Mouse (Mus musculus) mouse trophoblast stem cell (cell line): Measurements from ENCODE around the gene Msx1.

ENCODE experiments used
- in situ Hi-C, 2 experiments: fragments of 300-500 bp; cut with MseI, MboI; formaldehyde crosslinking; loops; 2 replicates in 1 of 2; 3 replicates in 1 of 2; pipeline ENCODE4 v1.15.1; 2025

Msx1 gene

DNA sequence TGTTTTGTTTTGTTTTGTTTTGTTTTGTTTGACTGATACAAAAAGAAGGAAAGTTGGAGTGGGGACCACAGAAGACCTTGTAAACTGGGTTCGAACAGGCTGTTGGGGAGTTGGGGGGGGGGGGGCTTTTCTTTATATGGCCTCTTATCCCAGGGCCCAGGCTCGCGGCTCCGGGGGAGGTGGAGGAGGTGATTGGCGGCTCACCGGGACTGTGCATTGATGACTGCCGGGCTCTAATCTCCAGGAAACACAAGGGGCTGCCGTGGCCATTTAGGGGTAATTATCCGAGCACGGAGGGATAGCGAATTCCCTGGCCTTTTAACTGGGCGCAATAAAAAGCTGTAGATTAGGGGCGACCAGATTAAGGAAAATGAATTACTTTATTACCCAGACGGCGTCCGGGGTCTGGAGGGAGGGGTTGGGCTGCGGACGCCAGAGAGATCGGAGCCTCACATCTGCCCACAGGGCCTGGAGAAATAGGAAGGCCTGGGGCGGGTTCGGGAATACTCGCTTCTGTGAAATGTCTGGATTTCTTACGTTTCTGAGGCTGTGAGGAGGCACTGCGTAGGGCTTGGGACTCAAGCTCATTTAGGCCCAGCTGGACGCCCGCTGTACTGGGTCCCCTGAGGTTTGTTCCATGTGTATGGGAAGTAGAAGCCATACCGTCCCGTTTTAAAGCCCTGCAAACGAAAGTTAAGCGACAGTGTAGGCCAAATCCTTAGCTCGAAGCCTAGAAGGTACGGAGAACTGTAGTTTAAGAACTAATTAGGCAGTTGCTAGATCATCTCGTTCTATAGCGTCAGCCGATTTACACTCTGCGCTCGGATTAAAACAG, 1.4 kb upstream of the Msx1 start:
- in situ Hi-C loops = no loop called here

DNA sequence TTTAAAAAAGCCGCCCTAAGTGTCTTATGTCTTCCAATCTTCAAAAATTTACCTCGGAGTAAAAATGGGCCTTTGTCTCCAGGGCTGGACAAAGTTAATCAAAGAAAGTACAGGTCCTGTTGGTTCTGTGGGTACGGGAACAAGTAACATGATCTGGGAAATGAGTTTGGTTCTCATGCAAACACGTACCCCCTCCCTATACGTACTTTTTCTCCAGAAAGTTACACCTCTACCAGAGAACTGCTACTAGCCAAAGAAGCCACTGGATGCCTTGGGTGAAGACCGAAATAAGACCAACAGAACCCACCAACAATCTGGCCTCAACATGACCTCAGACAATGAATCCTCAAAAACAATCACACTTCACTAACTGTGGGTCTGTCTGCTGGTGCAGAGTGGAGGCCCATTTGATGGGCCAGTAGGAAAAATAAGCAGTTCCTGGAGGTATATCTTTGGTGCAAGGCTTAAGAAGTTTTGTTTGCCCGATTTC, 773 bp upstream of the Msx1 start:
- in situ Hi-C loops = no loop called here

DNA sequence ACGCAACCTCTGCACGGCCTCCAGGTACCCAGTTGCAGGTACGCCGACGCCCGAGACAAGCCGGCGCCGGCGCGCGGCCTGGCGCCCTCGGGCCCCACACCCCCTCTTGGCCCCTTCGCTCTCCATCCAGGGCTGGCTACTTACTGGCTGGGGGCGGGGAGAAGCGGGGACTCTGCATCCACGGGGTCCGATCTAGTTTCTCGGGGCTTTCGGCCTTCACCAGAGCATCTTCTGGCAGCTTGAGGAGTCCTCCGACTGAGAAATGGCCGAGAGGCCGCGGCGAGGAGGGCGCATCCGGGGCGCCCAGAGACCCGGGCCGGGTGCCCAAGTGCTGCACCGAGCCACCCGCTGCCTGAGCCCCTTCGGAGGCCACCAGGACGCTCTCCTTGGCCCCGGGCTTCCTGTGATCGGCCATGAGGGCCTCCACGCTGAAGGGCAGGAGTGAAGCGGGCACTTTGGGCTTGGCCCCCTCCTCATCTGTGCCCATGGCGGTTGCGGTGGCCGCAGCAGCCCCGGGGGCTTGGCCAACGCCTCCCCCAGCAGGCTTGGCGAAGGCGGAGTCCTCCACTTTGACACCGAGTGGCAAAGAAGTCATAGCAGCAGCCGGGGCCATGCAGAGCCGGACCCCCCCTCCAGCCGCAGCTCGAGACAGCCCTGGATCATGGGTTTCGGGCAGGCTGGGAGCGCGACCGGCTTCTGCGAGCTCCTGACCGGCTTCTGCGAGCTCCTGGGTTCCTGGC, 492 bp downstream of the Msx1 start:
- in situ Hi-C loops = no loop called here

DNA sequence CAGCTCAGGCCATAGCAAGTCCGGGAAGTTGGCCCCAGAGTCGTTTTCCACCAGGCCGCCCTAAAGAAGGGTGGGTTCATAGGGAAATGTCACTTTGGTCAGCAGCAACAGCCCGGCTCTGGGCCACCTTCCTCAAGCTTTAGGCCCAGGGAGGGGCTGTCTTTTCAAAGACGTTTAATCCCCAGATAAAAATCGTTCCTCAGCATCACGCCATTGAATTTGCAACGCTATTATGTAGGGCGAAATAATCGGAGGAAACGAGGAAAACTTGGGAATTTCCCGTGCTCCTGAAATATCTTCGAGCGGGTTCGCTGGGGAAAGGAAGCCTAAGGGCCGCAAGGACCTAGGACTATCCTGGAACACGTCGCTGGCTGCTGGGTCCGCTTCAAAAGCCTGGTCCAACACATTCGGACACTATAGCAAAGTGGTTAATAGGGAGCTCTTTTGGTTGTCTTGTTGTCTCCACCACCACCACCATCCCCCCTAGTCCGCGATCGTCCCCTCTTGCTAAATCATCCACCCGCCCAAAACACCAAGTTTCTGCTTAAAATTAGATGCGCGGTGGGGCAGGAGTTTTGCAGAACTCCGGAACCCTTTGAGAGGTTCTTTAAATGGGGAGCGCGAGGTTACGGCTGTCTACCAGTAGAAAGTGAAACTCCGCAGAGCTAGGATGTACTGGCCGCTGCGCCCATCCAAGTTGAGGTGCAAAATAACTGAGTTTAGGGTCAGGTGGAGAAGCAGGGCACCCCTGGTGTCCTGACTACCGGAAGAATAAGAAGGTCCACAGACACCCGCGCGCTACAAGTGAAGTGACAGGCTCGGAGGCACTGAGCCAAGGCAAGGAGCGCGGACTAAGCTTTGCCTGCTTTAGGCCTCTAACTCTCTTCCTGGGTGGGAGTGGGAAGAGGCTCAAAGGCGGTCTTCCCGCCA, 1.3 kb downstream of the Msx1 start:
- in situ Hi-C loops = no loop called here

DNA sequence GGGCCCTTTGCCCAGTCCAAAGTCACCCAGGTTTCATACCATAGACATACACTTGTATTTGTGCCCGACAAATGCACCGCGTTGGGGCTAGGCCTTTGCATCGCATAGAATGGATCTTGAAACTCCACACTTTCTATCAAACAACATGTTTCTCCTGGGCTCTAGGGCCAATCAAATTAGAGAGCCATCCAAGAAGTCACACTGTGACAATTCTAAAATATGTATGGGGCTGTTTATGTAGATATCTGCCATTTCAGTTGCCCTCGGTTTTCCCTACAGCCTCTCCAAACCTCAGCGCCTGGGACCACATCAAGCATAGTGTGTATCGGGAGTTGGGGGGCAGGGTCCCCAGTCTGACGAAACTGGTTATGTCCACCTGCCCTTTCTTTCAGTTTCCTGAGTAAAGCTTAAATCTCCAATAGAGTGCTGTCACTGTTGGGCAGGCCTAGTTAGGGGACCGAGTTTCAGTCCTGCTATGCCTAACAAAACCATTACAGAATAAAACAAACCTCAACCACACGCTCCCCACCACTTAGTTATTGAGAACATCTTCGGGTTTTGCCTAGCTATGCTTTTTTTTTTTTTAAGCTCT, 2.2 kb downstream of the Msx1 start:
- in situ Hi-C loops = no loop called here

DNA sequence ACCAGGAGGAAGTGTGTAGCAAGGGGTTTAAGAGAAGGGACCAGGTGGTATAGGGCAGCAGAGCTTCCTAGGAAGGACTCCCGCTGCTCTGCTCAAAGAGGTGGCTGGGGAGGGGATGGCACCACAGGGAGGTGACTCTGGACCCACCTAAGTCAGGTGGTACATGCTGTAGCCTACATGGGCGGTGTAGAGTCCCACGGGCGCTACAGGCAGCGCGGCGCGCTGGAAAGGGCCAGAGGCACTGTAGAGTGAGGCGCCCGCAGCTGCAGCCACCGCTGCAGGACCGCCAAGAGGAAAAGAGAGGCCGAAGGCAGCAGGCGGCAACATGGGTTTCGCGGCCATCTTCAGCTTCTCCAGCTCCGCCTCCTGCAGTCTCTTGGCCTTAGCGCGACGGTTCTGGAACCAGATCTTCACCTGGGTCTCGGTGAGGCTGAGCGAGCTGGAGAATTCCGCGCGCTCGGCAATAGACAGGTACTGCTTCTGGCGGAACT, 3.2 kb downstream of the Msx1 start:
- in situ Hi-C loops = no loop called here

DNA sequence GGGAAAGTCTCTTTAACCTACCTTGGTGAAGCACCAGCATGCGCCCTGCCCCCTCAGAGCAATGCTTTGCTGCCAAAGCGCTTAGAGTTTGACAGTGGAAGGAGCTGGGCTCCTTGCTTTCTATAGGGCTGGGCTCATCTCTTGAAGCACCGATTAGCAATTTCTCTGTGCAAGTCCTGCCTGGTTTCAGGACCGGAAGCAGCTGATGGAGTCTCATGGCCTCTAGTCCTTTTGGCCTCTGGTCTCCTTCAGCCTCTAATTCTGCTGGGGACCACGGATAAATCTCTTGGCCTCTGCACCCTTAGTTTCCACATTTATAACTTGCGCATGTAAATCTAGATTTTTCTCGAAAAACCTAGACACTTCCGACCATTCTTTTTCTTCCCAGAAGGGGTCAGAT, 3.7 kb downstream of the Msx1 start:
- in situ Hi-C loops = no loop called here

DNA sequence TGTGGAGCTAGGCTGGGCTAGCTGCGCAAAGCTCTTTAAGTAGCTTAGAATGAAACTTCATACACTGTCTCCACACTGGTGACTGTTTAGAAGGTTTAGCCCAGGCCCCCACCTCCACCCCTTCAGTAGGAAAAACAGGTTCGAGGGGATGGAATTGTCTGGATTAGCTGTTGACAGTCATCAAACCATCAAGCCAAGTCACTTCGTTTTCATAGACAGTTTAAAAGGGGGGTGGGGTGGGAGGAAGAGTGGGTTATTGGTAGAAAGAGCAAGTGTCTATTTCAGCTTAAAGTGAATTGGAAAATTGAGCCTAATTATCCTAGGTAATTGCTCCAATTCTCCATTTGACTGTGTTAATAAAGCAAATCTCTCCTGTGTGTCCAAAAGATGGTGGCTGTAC, 4.4 kb downstream of the Msx1 start:
- in situ Hi-C loops = no loop called here

DNA sequence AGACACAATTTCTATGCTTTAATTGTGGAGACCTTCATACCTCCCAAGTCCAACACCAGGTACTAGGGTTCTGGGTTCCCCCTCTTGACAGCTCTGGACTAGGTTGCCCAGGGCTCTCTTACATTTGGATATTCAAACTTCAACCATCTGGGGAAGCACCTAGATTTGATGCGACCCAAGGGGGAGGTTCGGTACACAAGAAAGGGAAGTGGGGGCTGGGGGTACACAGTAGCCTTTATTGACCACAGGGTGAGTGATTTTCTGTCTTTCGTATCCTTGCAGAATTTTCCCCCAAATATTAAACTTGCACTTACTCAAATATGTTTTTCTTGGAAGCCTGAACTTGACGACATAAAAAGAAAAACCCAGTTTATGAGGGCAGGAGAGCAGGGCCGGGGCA, 4.8 kb downstream of the Msx1 start:
- in situ Hi-C loops = no loop called here

DNA sequence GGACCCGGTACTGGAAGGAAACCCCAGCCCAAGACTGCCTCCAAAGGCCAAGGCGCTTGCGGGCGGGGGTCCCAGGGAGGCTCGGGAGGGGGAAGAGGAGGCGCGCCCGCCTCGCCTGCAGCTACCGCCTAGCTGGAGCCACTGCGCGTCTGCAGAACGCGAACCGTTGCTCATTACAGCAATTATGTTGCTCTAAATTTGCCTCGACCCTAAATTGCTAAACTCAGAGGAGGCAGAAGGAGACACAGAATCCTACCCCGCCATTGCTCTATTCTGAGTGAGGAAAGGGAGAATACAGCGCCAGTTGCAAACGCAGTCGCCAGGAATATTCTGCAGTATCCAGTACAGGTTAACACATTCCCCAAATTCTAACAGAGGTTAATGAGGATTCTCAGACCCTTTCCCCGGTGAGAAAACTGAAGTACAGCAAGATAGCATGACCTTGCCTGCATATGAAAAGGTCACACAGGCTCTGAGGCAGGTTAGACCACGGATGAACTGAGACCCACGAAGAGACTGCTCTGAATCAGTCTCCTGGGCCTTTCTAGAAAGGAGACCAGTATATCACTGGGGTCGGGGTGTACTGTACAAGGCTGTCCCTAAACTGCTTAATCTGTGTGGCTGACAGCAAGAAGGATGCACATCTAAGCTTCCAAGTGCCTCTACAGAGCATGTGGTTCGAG, 5.7 kb downstream of the Msx1 start:
- in situ Hi-C loops = no loop called here

DNA sequence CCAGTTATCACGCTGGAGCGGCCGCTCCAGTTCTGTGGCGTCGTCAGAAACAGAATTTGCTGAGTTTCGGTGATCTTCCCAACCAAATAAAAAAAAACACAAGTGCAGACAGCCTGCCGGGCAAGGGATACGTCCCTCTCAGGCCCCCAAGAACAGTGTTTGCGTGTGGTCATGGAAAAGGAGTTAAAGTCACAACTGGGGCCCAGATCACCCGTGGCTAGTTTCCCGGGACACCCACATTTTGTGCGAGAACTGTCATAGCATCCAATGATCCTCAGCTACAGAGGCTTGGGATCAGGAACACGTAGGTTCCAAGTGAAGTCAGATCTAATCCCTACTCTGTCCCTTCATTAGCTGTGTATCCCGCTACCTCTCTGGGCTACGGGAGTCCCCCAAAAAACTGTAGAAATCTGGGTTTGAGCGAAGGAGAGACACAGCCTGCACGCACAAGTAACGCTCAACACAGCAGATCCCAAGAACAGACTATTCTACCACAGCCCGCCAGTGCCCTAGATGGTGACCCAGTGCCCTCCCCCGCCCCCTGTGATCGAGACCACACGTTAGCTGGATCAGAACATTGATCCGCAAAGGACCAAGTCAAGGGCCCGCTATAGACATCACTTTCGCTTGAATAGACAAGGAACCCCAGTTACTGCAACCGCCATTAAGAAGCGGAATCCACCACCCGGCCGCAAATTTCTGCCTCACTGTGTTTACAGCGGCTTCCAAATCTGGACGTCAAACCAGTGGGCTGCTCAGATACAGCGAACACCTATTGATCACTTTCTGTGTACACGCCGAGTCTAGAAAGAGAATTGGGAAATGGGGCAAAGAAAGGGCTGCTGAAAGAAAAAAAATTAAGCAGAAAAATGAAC, 6.5 kb downstream of the Msx1 start:
- in situ Hi-C loops = no loop called here

DNA sequence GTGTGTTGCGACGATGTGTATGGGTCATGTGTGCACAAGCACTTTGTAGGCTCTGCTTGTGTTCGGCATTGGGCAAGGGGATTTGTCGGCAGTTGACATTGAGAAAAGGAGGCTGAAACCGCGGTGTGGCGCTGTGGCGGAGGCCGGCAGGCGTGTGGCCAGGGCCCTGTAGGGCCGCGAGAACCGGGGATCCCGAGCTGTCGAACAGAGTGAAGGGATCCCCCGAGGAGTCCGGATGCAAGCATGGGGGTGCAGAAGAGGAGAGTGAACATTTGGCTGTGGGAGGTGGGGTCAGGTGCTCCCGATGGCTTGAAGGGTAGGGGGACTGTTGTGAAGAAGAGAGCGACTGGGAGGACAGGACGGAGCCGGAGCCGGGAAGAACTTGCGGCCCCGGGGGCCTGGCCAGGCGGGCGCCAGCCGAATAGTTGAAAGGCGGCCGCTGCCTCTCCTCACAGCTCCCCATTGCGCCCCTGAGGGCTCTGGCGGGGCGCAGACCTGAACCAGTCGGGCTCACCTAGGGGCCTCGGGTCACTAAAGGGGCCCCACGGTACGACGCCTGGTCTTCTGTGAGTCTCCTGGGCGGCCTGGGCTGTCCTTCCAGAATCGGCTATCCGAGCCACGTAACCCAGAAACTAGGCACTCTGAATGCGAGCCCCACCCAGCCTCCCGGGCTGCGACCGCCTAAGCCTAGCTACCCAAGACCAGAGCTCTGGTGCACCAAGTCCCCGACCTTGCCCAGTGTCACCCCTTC, 7.3 kb downstream of the Msx1 start:
- in situ Hi-C loops = no loop called here

DNA sequence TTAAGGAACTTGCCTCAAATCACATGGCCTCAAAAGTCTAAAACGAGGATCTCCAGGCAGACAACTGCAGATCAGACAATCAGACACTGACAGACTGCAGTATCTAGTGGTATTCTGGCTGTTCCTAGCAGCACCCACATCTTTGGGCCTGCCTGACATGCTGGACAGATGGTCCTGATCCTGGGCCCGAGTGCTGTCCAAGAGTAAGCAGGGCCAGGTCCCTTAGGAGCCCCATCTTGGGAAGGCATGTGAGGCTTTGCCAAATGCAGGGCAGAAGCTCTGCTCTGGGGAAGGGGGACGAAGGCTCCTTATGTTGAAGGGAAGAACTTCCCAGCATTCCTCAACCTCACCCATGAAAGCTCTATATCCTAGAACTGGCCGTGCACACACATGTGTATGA, 8.5 kb downstream of the Msx1 start:
- in situ Hi-C loops = no loop called here

DNA sequence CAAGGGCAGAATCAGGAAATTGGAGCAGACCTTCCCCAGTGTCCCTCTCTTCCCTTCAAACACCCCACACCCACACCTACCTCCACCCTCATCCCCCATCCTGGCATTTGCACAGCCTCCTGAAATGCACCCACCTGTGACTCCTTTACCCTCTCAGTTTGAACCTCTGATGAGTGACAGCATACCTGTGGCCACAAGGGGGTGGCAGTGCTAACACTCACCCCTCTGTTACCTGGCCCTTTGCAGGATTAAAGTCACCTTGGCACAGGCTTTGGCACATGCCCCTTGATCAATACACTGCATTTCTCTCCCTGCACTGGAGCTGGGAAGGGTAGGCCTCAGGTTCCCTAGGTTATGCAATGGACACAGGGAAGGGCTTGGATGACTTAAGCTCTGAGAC, 10.2 kb downstream of the Msx1 start:
- in situ Hi-C loops = no loop called here

DNA sequence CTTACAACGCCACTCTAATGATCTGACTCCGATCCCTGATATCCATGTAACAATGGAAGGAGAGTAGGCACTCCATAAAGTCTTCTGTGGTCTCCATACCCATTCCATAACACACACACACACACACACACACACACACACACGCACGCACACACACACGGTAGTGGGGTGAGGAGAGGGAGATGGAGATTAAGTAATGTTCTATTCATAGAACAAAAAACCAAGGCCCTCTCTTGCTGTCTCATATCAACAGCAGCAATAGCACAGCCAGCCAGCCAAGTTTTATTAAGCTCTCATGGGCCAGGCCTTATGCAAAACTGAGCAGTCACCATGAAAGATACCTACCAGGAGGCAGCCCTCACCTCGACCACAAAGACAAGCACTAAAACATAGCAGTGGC, 19.1 kb downstream of the Msx1 start:
- in situ Hi-C loops = no loop called here

DNA sequence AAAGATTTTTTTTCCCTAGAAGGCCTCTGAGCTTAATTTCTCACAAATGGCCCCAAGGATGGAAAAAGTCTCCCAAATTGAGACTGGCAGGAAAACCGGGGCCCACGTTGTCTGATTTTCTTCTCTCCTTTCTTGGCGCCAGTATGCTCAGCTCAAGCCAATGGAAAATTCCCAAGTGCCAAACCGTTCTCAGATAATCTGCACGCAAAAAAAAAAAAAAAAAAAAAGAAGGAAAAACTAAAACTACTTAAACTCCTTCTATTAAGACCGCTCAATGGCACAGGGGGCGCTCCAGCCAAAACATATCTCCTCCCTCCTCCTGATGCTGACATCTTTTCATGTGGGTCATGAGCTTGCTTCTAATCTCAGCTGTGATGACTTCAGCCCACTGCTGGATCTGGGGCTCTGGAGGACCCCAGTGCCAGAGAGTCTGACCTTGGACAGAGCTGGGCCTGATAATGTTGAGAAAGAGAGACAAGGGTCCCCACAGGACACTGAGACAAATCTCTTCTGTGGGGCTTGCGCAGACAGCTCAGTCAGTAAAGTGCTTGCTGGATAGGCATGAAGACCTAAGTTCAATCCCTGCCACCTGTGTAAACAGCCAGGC, 19.8 kb downstream of the Msx1 start:
- in situ Hi-C loops = no loop called here

DNA sequence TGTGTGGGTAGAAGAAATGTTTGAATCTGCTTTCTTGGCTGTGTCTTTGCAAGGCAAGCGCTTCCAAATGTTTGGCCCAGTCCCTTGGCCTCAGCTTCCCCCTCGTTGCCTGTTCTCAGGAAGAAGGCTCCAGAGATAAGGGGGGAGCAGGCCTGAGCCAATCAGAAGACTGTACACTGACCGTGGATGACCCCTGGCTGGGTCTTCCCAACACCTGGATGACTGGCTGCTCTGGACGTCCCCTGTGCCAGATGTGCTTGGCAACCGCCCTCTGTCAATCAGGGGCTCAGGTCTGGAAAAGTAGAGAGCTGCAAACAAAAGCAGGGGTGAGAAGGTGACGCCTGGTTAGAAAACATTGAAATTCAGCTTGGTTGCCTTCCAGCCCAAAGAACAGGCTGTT, 27.1 kb downstream of the Msx1 start:
- in situ Hi-C loops = no loop called here

DNA sequence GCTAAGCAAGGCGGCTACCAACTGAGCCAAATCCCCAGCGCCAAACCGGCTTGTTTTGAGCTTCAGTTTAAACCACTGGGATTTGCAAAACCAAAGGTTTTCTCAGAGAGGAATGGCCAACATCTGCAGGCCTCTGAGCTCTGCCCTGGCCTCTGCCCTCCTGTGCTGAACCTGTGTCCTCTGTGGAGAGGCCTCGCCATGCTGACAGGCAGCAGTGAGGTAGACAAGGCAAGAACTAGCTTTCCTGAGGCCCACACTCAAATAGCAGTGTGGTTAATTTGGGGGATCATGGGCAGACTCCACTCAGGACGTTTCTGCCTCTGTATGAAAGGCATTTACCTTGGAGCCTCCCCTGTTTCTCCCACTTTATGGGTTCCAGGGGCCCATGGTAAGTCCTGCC, 27.6 kb downstream of the Msx1 start:
- in situ Hi-C loops = no loop called here

DNA sequence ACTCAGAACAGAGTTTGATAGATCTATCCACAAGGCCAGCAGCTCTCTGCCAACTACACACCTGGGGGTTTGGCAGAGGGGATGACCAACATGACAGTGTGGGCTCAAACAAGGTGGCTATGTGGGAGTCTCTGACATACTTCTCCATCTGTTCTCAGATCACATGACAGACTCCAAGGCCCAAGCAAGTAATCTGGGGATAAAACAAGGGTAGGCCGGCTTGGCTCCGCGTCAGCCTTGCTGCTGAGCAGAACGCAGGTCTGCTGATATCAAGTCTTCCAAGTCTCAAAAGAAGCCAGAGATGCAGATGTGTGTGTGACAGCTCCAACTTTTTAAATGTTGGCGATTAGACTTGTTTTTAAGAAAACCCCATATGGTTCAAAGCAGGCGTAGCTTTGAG, 28.7 kb downstream of the Msx1 start:
- in situ Hi-C loops = no loop called here
